ENCODE assay signal across 21 mouse cellular contexts in the genomic region with DNA sequence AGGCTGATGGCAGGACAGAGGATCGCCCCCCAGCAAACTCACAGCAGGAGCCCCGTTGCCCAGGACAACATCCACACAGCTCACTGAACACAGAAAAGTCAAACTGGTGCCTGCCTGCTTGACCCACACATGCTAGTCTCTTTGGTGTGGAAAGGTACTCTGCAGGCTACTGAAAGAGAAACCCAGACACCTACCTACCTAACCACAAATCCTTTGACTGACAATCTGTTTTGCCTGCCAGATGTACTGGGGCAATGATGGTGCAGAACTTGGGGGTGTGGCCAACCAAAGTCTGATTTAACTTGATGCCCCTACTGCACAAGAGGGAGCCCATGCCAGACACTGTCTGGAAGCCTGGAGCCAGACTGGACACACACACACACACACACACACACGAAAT. TPM values are rescaled to one million over a fixed set of nuclear protein-coding genes. Genes with fewer than 3 reads are reported as not detected.
DNase-seq lines count a peak whose midpoint lies in the region; ATAC-seq lines count a peak whose summit lies in the region.
"Had no signal": no experiment of that assay in that cellular context is flagged by ENCODE, and none has a peak within 500 bp of the region (broad histone marks: within the 10 kb centered on the region; RNA-seq: fewer than 3 reads in every experiment).

No protein-coding gene starts in this region.

- H3K36me3 ChIP-seq in liver, embryonic 12.5 days: no peaks in the 10 kb centered on the region
- H3K36me3 ChIP-seq: embryonic facial prominence, embryonic 10.5 days; heart, embryonic 13.5 days; hindbrain, embryonic 12.5 days; intestine, embryonic 15.5 days had no signal

- ATAC-seq in liver, embryonic 12.5 days: no peak
- ATAC-seq: forebrain, embryonic 13.5 days; forebrain, postnatal 0 days; hindbrain, embryonic 16.5 days; intestine, embryonic 15.5 days had no signal

- no peak overlapping the region for H3K4me2 ChIP-seq in liver, embryonic 12.5 days
- H3K4me2 ChIP-seq: forebrain, embryonic 13.5 days; heart, embryonic 13.5 days; hindbrain, embryonic 12.5 days; intestine, embryonic 15.5 days had no signal

- intact Hi-C loops in heart, postnatal 25 days (cut with DNase I): no loop called here

- peak; percentile 74 for DNase-seq in heart, adult 11 months
- no peak for DNase-seq in heart, postnatal 25 days (ENCODE audit: low spot score)
- peak; percentile 44 for DNase-seq in CD4-positive helper T cell, adult 2 months (ENCODE audit: low read depth, low spot score)
- DNase-seq in ES-CJ7 (ENCODE audit: low read depth, low spot score) (peak; percentile 17), liver (no peak)
- DNase-seq in induced T-regulatory cell, adult 2 months (ENCODE audit: low read depth): peak; percentile 47
- DNase-seq in natural killer cell, adult 2 months (ENCODE audit: low spot score in 2 of 2): no peak
- DNase-seq: adrenal gland, postnatal 10 days; B cell, adult 2 months; cerebellum, adult 11-12 months; cerebellum, postnatal 10 days; forebrain, postnatal 0 days; gastrocnemius, postnatal 25 days; heart, postnatal 4 days had no signal

- no peaks in the 10 kb centered on the region for H3K9me3 ChIP-seq in liver, embryonic 12.5 days (replicated peaks)
- H3K9me3 ChIP-seq: embryonic facial prominence, embryonic 10.5 days; forebrain, embryonic 13.5 days; heart, embryonic 13.5 days; hindbrain, embryonic 12.5 days; intestine, embryonic 15.5 days had no signal

- H3K4me1 ChIP-seq in liver, embryonic 12.5 days: no peaks in the 10 kb centered on the region
- H3K4me1 ChIP-seq: heart, embryonic 13.5 days; intestine, embryonic 15.5 days had no signal

- no peak overlapping the region for H3K4me3 ChIP-seq in liver, embryonic 12.5 days
- H3K4me3 ChIP-seq: embryonic facial prominence, embryonic 10.5 days; forebrain, embryonic 13.5 days; heart, embryonic 13.5 days; hindbrain, embryonic 12.5 days; intestine, embryonic 15.5 days had no signal

- WGBS in liver, embryonic 12.5 days (ENCODE audit: insufficient replicate concordance): 43% methylated on average over 3 of the region's 3 CpGs

- H3K9ac ChIP-seq in liver, embryonic 12.5 days: no peak overlapping the region
- H3K9ac ChIP-seq: forebrain, embryonic 13.5 days; forebrain, postnatal 0 days; heart, embryonic 13.5 days; hindbrain, embryonic 12.5 days; intestine, embryonic 15.5 days had no signal

- H3K27me3 ChIP-seq in liver, embryonic 12.5 days (replicated peaks): no peaks in the 10 kb centered on the region
- H3K27me3 ChIP-seq: forebrain, embryonic 13.5 days; heart, embryonic 13.5 days; hindbrain, embryonic 12.5 days; intestine, embryonic 15.5 days had no signal

- H3K27ac ChIP-seq in liver, embryonic 12.5 days: no peak overlapping the region
- H3K27ac ChIP-seq: embryonic facial prominence, embryonic 10.5 days; forebrain, embryonic 13.5 days; heart, embryonic 13.5 days; hindbrain, embryonic 12.5 days; intestine, embryonic 15.5 days had no signal

RNA-seq across cellular contexts. Expression of a gene that starts 38.1 kb away (rescaled TPM):
- total RNA-seq in heart, postnatal 25 days (2021): 1 to 10 TPM; 8.5 to 9.0 TPM
- polyA plus RNA-seq in liver, embryonic 12.5 days (2016; fragmentation: Nextera tagmentation; extraction: Ambion mirVana): 2.9 and 3.4 TPM in 2 replicates

Comparison
In these comparisons a context has a peak if more than half of its experiments do, and no peak if none do; other contexts are left out.
1. DNase-seq: peak in heart, adult 11 months (single experiment), CD4-positive helper T cell, adult 2 months (single experiment), ES-CJ7 (single experiment) and induced T-regulatory cell, adult 2 months (single experiment); none in heart, postnatal 25 days (single experiment), liver (single experiment) and natural killer cell, adult 2 months (0 of 2).